13 mouse cellular contexts compared by ENCODE assay signal in the genomic region with DNA sequence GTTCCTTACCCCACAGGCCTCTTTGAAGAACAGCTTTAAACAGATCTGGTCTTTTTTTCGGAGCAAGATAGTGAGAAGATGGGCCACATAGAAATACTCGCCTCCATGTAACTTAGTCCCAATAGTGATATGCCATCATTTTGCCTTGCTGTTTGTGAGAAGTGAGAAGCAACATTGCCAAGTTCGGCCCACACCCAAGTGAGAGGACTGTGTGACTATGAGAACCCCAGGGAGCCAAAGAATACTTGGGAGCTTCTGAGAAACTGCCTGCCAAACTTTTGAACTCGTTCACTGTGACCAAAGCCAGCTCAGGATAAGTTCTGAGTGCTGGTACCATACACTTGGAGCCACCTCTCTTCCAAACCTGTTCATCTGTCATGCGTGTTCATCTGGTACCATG.
"Had no signal": no experiment of that assay in that cellular context is flagged by ENCODE, and none has a peak within 500 bp of the region (broad histone marks: within the 10 kb centered on the region; RNA-seq: fewer than 3 reads in every experiment).

No protein-coding gene starts in this region.

- DNase-seq: gastrocnemius, adult 2 months; gastrocnemius, postnatal 10 days; gastrocnemius, postnatal 25 days; heart, adult 2 months; heart, postnatal 10 days; heart, postnatal 4 days; kidney, adult 18-20 months; kidney, adult 8-10 months; kidney, postnatal 10 days; kidney, postnatal 25 days; kidney, postnatal 4 days; liver; liver, embryonic 13.5 days had no signal
